Mouse (Mus musculus) heart, adult 18-20 months (tissue): ENCODE measurements around the gene Greb1. TPM values are rescaled to one million over a fixed set of nuclear protein-coding genes. Genes with fewer than 3 reads are reported as not detected.
"Not testable (repeated sequence)": the region's sequence is repeated elsewhere in the genome, so short reads cannot be mapped to it uniquely, and the experiment has no call there.

Experiments used
- DNase-seq, 2 experiments: peaks; one replicate each; pipeline ENCODE4 v3.0.0; 2021 to 2022; ENCODE audit warnings: mixed read lengths in 1 of 2
- total RNA-seq, 2 experiments: library from RNA; stranded (reverse); gene quantifications; 2 replicates each; pipeline ENCODE4 v1.2.3; 2021

Gene Greb1
- total RNA-seq, 2 experiments from 2014 or later, result 0.27 to 0.33 TPM

DNA sequence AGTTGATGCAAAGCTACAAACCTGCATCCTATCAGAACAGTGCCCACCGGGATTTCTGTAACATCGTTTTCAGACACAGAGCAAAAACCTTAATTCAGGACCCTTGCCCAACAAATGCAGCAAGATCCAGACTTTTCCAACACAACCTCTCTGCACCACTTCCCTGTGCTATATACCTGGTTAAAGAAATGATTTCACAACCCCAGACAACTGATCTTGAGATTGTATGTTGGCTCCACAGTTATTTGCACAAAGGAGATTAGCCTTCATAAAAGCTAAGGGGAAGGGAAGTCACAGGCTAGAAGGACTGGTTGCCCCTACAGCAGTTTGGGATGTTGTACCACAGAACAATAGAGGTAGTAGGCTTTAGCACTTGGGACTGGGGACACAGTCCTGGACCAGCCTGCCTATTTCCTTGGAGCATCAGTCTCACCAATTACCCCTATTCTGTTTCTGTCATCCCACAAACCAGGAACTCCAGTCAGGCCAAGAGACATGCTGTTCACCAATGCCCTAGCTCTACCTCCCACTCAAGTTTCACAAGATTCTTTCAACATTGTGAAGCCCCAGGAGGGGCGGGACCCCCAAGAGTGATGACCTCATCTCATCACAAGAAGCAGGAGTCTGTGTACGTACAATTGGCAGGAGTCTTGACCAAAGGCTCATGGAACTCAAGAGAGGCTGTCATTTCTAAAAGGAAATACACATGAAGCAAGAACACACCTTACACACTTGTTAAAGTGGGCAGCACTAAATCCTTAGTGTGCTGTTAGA, 36.9 kb downstream of the Greb1 start:
- no peak for DNase-seq

DNA sequence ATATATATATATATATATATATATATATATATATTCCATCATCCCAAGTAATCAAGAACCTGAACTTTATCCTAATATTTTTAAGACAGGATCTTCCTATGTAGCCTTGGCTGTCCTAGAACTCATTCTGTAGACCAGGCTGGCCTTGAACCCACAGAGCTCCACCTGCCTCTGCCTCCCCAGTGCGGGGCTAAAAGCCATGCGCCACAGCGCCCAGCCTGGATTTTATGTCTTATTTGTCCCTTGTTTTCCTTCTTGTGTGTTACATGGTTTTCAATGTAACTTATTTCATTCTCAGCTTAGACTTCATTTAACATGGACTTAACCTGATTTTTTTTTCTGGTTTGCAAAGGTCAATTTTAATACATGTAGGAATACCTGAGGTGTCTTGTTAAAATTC, 39.2 kb downstream of the Greb1 start:
- no peak for DNase-seq

DNA sequence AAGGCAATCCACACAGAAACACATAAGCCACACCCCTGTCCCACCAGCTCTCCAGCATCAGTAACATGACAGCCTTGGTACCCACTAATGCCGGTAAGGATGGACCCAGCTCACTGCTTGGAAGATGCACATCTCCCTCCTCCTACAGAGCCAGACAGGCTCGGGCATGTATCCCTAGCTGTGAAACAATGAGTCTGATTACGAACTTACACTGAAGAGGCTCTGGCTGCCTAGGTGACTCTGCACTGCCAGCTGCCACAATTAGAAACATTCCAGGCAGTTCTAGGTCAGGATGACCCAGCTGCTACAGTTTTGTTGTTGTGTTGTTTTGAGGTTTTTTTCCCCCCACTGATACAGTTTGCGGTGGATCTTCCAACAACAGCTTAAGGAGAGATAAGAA, 40.4 kb downstream of the Greb1 start:
- DNase-seq, result peak; percentile 31 to 43

DNA sequence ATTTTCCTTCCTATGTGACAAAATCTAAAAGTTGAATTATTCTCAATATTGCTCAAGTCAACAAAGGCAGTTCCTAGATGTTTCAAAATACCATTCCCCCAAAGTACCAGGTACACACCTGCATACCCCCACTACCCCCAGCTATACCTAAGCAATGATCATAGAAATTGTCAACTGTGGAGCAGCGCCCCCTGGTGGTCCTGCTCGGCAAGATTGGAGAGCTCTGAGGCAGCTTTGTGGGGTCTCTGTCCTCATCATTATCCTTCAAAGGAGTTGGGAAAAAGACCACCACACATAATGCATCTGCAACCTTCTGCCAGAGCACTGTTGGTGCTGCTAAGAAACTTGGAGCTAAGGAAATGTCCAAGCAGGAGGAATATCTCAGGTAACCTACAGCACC, 46.4 kb downstream of the Greb1 start:
- DNase-seq, result peak; percentile 15 to 72

DNA sequence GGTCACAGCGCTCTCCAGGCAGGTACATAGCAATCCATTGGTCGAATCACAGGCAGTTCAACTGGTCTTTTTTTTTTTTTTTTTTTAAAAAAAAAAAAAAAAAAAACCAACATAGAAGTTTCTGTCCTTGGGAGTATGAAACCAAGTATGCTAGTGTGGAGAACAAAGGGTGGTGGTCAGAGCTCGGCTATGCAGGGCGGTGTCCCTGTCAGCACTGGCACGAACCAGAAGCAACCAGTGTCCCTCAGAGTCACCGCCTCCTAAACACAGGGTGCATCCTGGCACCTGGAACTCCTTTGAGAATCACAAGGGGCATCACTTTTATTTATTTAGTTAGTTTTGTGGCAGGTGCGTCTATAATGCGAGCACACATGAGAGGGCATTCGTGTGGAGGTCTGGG, 47.1 kb downstream of the Greb1 start:
- DNase-seq, result no peak

DNA sequence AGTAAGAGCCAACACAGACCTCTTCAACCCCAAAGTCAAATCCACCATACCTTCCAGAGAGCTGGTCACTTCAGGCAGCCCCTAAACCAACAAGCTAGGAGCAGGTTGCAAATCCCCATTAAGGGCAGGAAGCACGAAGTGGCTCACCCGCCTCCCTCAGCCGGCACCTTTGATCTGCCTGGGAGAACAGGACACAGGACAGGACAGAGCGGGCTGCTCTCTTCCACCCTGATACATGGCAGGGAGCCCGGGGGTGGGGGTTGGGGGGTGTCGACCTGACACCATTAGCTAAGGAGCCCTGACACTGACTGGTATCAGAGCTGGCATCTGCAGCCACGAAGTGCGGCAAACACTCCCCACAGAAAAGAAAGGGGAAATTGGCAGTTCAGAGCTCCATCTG, 47.6 kb downstream of the Greb1 start:
- DNase-seq, result no peak

DNA sequence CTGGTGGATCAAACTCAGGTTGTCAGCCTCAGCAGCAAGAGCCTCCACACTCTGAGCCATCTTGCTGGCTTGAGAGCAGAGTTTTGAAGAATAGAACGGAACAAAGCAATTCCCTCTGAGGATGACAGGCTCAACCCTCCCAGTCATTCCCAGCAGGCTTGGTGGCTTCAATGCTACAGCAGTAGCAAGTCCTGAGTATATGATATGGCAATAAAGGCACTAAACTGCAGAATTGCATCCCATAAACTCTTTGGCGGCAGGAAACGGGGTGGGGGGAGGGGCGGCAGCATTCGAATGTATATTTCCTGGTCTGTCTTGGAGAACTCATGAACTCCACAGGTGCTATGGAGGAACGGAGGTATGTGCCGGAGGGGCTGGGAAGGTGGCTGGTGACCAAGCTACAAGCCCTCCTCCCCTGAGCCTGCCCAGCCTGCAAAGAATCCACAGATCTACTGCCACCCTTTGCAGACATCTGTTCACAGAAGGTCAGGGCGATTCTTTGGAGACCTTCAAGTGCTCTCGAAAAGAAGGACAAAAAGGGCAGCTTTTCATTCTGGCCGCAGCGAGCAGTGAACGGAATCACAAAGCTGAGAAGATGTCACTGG, 48.3 kb downstream of the Greb1 start:
- no peak for DNase-seq

DNA sequence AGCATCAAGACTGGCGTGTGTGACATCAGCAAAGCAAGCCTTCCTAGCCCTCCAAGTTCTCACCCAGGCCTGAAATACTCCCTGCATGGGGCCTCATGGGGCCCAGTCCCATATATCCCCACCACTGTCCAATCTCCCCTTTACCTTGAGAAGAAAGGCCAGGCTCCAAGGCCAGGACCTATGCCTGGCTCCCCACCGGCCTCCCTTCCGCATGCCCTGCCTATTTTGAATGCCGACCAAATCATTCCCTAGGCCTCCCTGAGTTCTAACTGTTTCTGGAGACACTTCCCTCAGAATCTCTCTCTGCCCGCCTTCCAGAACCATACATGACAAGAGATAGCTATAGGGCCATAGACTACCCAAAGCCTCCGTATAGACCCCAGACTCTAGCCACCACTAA, 49.1 kb downstream of the Greb1 start:
- DNase-seq, result no peak

DNA sequence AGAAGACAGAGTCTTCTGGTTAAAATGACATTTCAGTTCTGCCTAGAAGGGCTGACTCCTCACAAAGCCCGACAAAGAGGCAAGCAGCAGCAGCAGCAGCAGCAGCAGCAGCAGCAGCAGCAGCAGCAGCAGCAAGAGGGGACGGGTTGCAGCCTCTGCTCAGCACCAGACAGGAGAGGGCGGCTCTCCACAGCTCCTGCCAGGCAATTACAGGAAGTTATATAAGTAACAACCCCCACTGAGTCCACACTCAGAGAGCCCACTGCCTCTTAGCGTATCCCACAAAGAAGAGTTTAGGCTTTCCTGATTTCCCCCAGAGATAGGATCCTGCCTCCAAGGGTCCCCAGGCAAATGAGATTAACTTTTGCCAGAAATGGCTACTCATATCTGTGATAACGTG, 60.6 kb downstream of the Greb1 start:
- DNase-seq, result no peak

DNA sequence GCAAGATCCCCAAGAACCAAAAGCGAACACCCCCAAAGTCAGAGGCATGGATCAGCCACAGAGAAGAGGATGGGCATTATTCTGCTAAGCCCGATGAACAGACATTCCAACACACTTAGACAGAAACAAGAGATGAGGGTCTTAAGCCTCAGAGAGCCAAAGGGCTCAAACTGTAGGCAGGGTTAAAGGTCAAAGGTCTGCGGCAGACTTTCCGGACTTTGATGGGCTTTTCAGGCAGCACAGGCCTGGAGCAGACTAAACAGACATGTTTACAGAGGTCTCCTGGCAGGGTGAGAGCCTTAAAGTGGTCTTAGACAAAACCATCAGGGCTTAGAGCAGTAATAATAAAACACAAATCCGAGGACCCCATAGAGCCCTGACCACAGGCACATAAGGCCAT, 63.4 kb downstream of the Greb1 start:
- no peak for DNase-seq

DNA sequence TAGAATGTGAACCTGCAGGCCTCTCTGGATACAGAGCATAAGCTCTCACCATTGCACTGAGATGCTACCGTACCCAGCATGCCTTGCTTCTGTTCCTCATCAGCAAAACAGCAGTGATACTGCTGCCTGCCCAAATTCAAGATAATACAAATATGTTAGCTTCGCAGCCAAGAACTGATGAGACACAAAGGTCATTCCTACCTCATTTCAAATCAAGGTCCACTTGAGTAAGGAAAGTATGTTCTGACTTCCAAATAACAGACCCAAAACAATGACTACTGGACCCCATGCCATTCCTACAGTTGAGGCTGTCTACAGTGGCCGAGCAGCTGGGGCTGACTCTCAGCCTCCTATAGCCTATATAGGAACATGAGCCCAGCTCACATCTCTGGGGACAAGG, 66.0 kb downstream of the Greb1 start:
- DNase-seq, result no peak

DNA sequence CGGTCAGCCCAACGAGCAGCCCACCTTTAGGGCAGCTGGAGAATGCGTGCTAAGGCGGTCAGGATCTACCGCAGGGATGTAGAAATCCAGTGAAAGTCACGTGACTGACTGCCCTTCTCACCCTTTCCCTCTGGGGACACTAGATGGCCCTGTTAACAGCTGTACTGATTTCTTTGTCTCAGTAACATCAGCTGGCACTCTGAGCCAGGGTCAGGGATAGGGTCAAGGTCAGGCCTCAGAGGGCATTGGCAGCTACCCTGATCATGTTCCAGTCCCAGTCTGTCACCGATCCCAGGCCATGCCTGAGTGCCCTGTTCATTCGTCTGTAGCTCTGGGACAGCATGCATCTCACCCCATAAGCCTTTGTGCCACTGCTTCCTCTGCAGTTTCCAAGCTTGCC, 66.7 kb downstream of the Greb1 start:
- no peak for DNase-seq

DNA sequence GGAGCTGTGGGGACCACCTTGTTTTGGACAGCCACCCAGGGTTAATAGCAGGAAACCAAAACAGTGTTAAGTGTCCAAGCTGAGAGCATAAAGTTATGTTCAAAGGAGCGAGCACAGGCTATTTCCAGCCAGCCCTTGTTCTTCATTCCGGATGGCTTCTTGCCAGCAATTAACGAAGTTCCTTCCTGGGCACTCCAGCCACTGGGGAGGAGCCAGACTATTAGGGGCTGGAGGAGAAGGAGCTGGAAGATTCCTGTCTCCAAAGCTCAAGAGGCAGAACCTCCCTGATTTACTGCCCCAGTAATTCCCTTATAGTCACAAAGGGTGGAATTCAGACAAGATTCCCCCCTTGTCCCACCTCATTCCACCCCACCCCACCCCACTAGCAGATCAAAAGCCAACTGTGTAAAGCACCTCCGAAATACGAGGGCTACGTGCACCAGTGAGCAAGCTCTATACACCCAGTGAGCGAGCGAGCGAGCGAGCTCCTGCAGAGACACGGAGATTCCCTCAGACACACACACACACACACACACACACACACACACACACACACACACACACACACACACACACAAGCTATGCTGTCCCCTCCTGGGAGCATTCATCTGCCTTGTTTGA, 69.5 kb downstream of the Greb1 start:
- DNase-seq, result peak; percentile 36 to 41

DNA sequence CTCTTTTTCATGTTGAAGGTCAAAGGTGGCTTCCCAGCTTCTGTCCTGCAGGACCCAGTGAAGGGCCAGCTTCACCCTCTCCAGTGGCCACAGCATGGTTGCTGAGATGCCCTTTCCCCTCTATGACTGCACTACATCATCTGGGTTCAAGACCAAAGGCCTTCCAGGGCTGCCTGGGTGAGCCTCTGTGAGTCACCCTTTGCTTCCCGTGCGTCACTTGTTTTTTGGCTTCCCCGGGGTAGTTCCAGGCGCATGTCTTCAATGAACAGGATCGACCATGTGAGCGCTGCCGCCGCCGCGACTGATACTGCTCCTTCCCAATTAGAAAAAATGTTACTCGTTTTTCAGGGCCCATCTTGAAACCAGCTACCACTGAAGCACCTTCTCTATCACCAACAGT, 70.5 kb downstream of the Greb1 start:
- no peak for DNase-seq

DNA sequence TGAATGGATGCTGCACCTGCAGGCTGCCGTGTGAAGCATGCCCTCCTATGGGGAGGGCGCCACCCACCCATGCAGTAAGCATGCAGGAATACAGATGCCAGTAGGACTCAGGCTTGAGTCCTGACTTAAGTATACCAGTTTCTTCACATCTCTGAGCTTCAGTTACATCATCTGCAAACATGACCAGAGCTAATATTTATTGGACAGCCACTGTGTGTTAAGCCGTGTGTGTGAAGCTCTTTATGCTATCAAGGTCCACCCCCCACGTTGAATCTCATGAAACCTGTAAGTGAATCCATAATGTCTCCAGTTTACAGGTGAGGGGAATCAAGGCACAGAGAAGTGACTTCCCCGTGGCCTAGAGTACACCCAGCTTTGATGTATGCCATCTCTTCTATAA, 72.5 kb downstream of the Greb1 start:
- no peak for DNase-seq

DNA sequence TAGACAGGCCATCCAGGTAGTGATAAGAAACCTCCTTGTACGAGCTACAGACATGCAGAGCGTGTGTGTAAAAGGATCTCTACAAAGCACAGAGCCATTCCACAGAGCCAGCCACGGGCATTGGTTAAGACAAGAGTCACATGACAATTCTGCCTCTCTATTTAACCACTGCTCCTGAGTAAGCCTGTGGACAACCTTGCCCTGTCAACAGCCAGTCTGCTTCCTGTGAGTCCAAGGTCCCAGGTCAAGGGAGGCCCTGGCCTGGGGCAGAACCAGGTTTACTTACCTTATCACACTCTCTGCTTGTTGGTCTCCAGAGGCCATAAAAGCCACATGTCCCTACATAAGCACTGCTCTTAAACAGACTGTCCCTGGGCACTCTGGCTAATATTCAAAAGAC, 74.5 kb downstream of the Greb1 start:
- DNase-seq, result no peak

DNA sequence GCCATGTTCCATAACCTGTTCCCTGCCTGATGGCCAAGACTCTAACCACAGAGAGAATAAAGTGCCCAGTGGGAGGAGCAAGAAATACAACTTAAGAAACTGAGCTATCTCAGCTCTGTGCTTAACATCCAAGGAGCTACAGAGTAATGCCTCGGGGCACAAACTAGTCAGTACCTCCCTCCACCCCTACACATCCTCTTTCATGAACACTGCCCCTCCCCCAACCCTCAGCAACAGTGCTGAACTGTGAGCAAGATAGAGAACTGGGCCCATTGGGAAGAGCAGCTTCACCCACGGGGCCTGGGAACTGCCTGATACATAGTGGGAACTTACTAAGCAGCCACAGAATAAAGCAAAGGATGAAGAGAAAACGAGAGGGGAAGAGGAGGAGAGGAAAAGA, 77.1 kb downstream of the Greb1 start:
- DNase-seq, result peak in 1 of 2 experiments; percentile 4

DNA sequence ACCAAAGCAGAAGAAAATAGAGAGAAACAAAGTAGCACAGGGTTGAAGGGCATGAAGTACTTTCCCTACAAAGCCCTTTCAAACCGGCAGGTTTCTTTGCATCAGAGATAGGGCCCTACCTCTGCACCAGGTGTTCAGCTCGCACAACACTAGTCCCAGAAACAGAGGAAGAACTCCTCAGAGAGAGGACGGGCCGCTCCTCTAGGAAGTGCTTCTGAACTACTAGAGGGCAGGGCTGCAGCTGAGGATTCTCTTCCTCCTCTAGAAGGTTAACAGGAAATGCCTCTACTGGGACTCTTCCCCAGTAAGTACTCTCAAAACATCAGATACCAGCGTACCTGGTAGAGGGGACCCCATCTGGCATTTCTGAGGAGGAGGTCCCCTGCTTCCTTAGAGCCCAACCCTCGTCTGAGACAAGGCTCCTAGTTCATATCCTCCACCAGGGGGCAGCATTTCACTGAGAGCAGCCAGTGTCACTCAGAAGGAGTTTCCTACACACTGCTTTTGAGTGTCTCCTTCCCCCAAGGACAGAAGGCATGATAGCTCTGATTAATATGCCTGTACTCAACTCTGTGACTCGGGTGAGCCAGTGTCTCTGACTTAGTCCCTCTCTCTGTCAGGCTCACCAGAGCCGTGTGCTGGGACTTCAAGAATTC, 81.9 kb downstream of the Greb1 start:
- peak; percentile 29 to 66 for DNase-seq

DNA sequence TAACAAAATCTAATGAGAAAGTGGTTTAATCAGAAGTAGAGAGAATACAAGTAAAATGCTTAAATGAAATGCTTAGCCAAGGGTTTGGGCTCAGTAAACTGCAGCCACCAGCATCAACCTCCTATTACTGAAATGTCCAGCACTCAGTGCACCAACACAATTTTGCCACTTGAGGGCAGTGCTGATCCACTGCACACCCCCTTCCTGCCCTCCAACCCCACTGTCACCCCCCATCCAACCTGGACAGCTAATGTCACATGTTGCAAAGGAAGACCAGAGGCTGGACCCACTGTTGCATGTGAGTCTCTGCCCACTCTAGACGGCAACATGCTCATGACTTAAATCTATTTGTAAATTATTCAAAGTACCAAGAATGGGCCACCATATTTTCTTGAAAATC, 83.0 kb downstream of the Greb1 start:
- DNase-seq, result peak; percentile 24 to 51

DNA sequence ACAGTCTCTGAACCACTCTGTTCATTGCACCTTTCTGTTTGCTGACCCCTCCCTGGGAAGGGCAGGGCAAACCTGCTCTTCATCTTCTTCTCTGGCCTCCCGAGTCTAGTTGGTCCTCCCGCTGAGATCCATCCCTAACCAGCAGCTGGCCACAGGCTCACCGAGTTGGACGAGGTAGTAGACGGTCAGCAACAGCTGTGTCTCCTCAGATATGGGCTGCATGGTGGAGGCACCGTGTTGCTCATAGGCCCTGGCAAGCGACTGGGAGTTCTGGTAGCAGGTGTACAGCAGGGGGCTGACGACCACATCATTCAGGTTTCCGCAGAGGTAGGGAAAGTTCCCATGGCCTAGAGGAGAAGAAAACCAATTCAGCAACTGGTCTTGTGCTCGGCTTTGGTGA, 86.1 kb downstream of the Greb1 start:
- DNase-seq, result no peak

DNA sequence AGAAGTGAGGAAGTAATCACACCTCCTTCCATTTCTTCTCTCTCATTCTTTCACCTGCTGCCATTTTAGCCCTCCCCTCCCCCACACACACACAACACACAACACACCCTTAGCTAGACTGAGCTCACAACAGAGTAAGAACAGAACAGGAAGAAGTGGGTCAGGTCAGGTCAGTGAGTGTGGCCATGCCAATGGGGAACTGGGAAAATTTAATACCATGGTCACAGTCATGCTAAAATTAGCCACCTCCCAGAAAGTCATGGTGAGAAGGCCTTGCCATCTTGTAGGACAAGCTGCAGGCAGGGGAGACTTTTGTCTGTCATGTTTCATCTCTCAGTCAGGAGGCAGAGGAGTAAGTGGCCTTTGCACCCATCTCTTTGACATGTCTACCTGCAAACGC, 102.0 kb downstream of the Greb1 start:
- peak; percentile 13 to 30 for DNase-seq

DNA sequence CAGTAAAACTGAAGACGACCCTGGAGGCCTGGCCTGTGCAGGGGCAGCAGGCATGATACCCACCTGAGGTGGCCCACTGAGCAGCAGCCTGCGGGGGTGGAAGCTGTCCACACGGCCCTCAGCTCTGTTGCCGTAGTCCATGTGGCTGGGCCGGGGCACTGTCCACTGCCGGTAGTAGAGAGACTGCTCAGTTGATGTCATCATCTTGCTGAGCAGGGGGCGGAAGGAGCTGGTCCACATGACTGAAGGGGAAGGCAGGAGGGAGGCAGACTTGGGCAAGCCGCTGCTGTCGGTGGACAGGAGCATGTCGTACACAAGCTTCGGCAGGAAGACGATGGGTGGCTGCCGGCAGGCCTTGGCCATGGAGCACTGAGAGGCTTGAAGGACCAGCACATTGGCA, 104.5 kb downstream of the Greb1 start:
- no peak for DNase-seq

DNA sequence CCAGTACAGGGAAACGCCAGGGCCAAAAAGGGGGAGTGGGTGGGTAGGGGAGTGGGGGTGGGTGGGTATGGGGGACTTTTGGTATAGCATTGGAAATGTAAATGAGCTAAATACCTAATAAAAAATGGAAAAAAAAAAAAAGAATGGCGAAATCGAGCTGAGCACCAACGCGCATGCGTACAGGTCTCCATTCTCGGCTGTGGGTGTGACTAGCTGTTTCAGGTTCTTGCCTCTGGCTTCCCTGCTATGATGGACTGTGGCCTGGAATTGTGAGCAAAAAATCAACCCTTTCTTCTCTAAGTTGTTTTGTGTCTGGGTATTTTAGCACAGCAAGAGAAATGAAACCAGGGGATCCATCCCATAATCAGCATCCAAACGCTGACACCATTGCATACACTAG, 105.4 kb downstream of the Greb1 start:
- DNase-seq, result not testable (repeated sequence)
